In genomic region chr2:77973296-77973695, GRCm38 (mm10) we compare ENCODE assay signal across 11 mouse cellular contexts.
"Had no signal": no experiment of that assay in that cellular context is flagged by ENCODE, and none has a peak within 500 bp of the region (broad histone marks: within the 10 kb centered on the region; RNA-seq: fewer than 3 reads in every experiment).

No protein-coding gene starts in this region.

- DNase-seq: right cerebral cortex, adult 18-20 months; right cerebral cortex, postnatal 14 days; right cerebral cortex, postnatal 25 days; right cerebral cortex, postnatal 4 days; spleen, adult 18-20 months; thymus, adult 18-20 months; thymus, adult 2 months; thymus, postnatal 14 days; thymus, postnatal 25 days; thymus, postnatal 36 days; thymus, postnatal 4 days had no signal
